Mouse (Mus musculus) liver, embryonic 12.5 days (tissue): ENCODE measurements around the gene Cdh1. TPM values are rescaled to one million over a fixed set of nuclear protein-coding genes. Genes with fewer than 3 reads are reported as not detected.
A peak's percentile ranks its signal among the peaks of the same experiment; 100 is the strongest.

Experiments
- ATAC-seq: fragments of 200-750 bp; cut with Nextera tagmentation; 2 replicates; pipeline ENCODE4 v1.8.0; 2017; ENCODE audit warnings: moderate number of reproducible peaks, mild to moderate bottlenecking, moderate library complexity
- H3K27ac ChIP-seq: fragments of 300-500 bp; sonication (generic); 2 replicates; pipeline ENCODE4 v1.5.1; 2016; ENCODE audit warnings: mild to moderate bottlenecking
- H3K27me3 ChIP-seq: fragments of 300-500 bp; sonication (generic); replicated peaks from 2 replicates; pipeline ENCODE4 v1.6.1; 2016; ENCODE audit warnings: mild to moderate bottlenecking, moderate library complexity
- H3K36me3 ChIP-seq: fragments of 300-500 bp; sonication (generic); 2 replicates; pipeline ENCODE4 v1.6.1; 2016; ENCODE audit warnings: mild to moderate bottlenecking, moderate library complexity
- H3K4me1 ChIP-seq: fragments of 300-500 bp; sonication (generic); 2 replicates; pipeline ENCODE4 v1.6.1; 2016
- H3K4me2 ChIP-seq: fragments of 300-500 bp; sonication (generic); 2 replicates; pipeline ENCODE4 v1.6.1; 2016; ENCODE audit warnings: mild to moderate bottlenecking, moderate library complexity
- H3K4me3 ChIP-seq: fragments of 300-500 bp; sonication (generic); 2 replicates; pipeline ENCODE4 v1.5.1; 2016; ENCODE audit warnings: mild to moderate bottlenecking, moderate library complexity
- H3K9ac ChIP-seq: fragments of 300-500 bp; sonication (generic); 2 replicates; pipeline ENCODE4 v1.6.1; 2016; ENCODE audit warnings: mild to moderate bottlenecking, moderate library complexity
- H3K9me3 ChIP-seq: fragments of 300-500 bp; sonication (generic); replicated peaks from 2 replicates; pipeline ENCODE4 v1.6.1; 2016; ENCODE audit warnings: mild to moderate bottlenecking, moderate library complexity
- WGBS: fragments of 180-500 bp; shearing (Covaris S2); methylation state at CpG from one replicate; pipeline ENCODE4 v1.1.7; 2016; ENCODE audit not compliant: insufficient replicate concordance; 5-methylcytosine and 5-hydroxymethylcytosine counted together
- polyA plus RNA-seq: library from polyadenylated mRNA; unstranded; fragments of >200 nt; fragmentation: Nextera tagmentation; extraction: Ambion mirVana; gene quantifications from 2 replicates; pipeline ENCODE4 v1.2.1, GENCODE M21; 2016

Gene Cdh1
- polyA plus RNA-seq, 1 experiment from 2014 or later: 11.4 TPM

GRCm38 (mm10) chr8:106682971-106683668 is 80.0 kb downstream of the Cdh1 start, which contains the start of gene Tango6:
Gene Tango6, plus strand, starts transcription at chr8:106683068.
- Histone ChIP-seq H3K27ac (peak within 1 kb of the TSS; percentile 84), H3K9me3 (no peaks in the 10 kb centered on the region), H3K4me3 (peak within 1 kb of the TSS; percentile 80), H3K4me1 (peaks cover 24% of the 10 kb centered on the region), H3K4me2 (peak within 1 kb of the TSS; percentile 83), H3K36me3 (no peaks in the 10 kb centered on the region), H3K27me3 (no peaks in the 10 kb centered on the region), H3K9ac (peak within 1 kb of the TSS; percentile 82)
- under 1% methylated on average over 50 of the region's 50 CpGs for WGBS
- ATAC-seq: peak; percentile 94

GRCm38 (mm10) chr8:106684387-106684786 is 81.2 kb downstream of the Cdh1 start:
- H3K27me3 ChIP-seq: no peaks in the 10 kb centered on the region
- no peak for ATAC-seq
- H3K4me3 ChIP-seq: no peak overlapping the region
- H3K9ac ChIP-seq: no peak overlapping the region
- H3K4me2 ChIP-seq: no peak overlapping the region
- peaks cover 24% of the 10 kb centered on the region for H3K4me1 ChIP-seq
- WGBS: 91% methylated on average over 4 of the region's 4 CpGs
- peaks cover 7% of the 10 kb centered on the region for H3K36me3 ChIP-seq
- H3K27ac ChIP-seq: no peak overlapping the region
- no peaks in the 10 kb centered on the region for H3K9me3 ChIP-seq

- WGBS: 3% methylated on average over 4 of the region's 4 CpGs
- no peaks in the 10 kb centered on the region for H3K9me3 ChIP-seq
- no peak overlapping the region for H3K27ac ChIP-seq
- H3K4me3 ChIP-seq: no peak overlapping the region
- peaks cover 18% of the 10 kb centered on the region for H3K36me3 ChIP-seq
- ATAC-seq: no peak
- no peak overlapping the region for H3K9ac ChIP-seq
- H3K27me3 ChIP-seq: no peaks in the 10 kb centered on the region
- H3K4me1 ChIP-seq: peaks cover 24% of the 10 kb centered on the region
- H3K4me2 ChIP-seq: no peak overlapping the region
These were observed 84.3 kb downstream of the Cdh1 start for GRCm38 (mm10) chr8:106687479-106687878.

- Histone ChIP-seq H3K4me1 (no peaks in the 10 kb centered on the region), H3K9me3 (no peaks in the 10 kb centered on the region), H3K27ac (no peak overlapping the region), H3K36me3 (peaks cover 71% of the 10 kb centered on the region), H3K4me3 (no peak overlapping the region), H3K27me3 (no peaks in the 10 kb centered on the region), H3K4me2 (no peak overlapping the region), H3K9ac (no peak overlapping the region)
- ATAC-seq: no peak
- 70% methylated on average over 3 of the region's 3 CpGs for WGBS
These were observed 94.6 kb downstream of the Cdh1 start for GRCm38 (mm10) chr8:106697748-106698248.

GRCm38 (mm10) chr8:106699588-106699987 is 96.4 kb downstream of the Cdh1 start:
- H3K36me3 ChIP-seq: peaks cover 67% of the 10 kb centered on the region
- H3K9me3 ChIP-seq: no peaks in the 10 kb centered on the region
- H3K4me1 ChIP-seq: no peaks in the 10 kb centered on the region
- no peak overlapping the region for H3K27ac ChIP-seq
- no peak for ATAC-seq
- no peak overlapping the region for H3K4me3 ChIP-seq
- no peak overlapping the region for H3K4me2 ChIP-seq
- 67% methylated on average over 5 of the region's 5 CpGs for WGBS
- no peak overlapping the region for H3K9ac ChIP-seq
- no peaks in the 10 kb centered on the region for H3K27me3 ChIP-seq

- Histone ChIP-seq H3K27me3 (no peaks in the 10 kb centered on the region), H3K4me3 (no peak overlapping the region), H3K4me1 (no peaks in the 10 kb centered on the region), H3K4me2 (no peak overlapping the region), H3K9me3 (no peaks in the 10 kb centered on the region), H3K27ac (no peak overlapping the region), H3K9ac (no peak overlapping the region), H3K36me3 (peaks cover 66% of the 10 kb centered on the region)
- WGBS: 88% methylated on average over 6 of the region's 6 CpGs
- ATAC-seq: no peak
These were observed 97.0 kb downstream of the Cdh1 start for GRCm38 (mm10) chr8:106700131-106700530.

DNA sequence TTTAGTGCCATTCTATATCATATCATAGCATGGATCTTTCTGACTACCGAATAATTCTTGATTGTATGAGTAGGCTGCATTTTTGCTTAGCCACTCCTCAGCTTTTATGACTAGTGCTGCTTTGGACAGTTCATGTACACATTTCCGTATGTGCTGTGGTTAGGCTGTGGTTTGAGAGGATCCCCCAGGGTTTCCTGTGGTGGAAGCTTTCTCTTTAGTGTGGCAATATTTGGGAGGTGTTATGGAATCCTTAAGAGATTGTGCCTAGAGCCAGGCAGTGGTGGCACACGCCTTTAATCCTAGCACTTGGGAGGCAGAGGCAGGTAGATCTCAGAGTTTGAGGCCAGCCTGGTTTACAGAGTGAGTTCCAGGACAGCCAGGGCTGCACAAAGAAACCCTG is 98.2 kb downstream of the Cdh1 start:
- H3K4me2 ChIP-seq: no peak overlapping the region

DNA sequence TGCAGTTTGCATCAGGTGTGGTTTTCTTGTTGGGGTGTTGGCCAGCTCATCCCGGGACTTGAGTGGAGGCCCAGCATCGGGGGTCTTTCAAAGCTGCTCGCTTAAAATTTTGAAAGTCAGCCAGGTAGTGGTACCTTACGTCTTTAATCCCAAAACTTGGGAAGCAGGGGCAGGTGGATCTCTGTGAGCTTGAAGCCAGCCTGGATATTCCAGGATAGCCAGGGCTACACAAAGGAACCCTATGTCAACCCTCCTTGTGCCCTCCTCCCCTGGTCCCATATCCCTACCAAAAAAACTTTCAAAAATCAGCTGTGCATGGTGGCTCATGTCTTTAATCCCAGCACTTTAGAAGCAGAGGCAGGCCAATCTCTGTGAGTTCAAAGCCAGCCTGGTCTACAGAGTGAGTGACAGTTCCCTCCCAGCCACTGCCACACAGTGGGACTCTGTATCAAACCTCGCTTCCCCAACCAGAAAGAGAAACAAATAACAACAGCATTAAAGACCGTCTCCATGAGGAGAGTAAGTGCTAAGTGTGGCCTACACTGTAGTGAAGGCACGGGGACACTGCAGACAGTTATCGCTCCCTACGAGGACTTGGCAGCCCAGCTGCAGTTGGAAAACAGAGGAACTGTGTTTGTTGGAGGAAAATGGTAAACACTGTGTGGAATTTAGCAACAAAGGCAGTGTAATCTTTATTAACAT is 101.2 kb downstream of the Cdh1 start:
- Histone ChIP-seq H3K4me3 (no peak overlapping the region), H3K27me3 (no peaks in the 10 kb centered on the region), H3K9me3 (no peaks in the 10 kb centered on the region), H3K4me2 (no peak overlapping the region), H3K36me3 (peaks cover 31% of the 10 kb centered on the region), H3K27ac (peak overlapping the region; percentile 11), H3K9ac (no peak overlapping the region), H3K4me1 (no peaks in the 10 kb centered on the region)
- WGBS: 72% methylated on average over 9 of the region's 9 CpGs
- ATAC-seq: no peak

More for the DNA sequence above, 98.2 kb downstream of the Cdh1 start:
- H3K27me3 ChIP-seq: no peaks in the 10 kb centered on the region
- 54% methylated on average over 3 of the region's 3 CpGs for WGBS
- peaks cover 58% of the 10 kb centered on the region for H3K36me3 ChIP-seq
- H3K4me3 ChIP-seq: no peak overlapping the region
- H3K4me1 ChIP-seq: no peaks in the 10 kb centered on the region
- no peaks in the 10 kb centered on the region for H3K9me3 ChIP-seq
- no peak overlapping the region for H3K27ac ChIP-seq
- ATAC-seq: no peak
- no peak overlapping the region for H3K9ac ChIP-seq

GRCm38 (mm10) chr8:106704901-106705321 is 101.8 kb downstream of the Cdh1 start:
- Histone ChIP-seq H3K4me1 (no peaks in the 10 kb centered on the region), H3K27ac (peak overlapping the region; percentile 11; the same call in 1 of the 2 replicates), H3K4me3 (no peak overlapping the region), H3K27me3 (no peaks in the 10 kb centered on the region), H3K9ac (no peak overlapping the region), H3K4me2 (no peak overlapping the region), H3K9me3 (no peaks in the 10 kb centered on the region), H3K36me3 (peaks cover 25% of the 10 kb centered on the region)
- WGBS: 70% methylated on average over 9 of the region's 9 CpGs
- 0 out of 2 replicates have a peak, but pooled peaks have one; percentile 42 for ATAC-seq

GRCm38 (mm10) chr8:106706194-106706593 is 103.0 kb downstream of the Cdh1 start:
- H3K4me3 ChIP-seq: no peak overlapping the region
- no peak overlapping the region for H3K4me2 ChIP-seq
- H3K9me3 ChIP-seq: no peaks in the 10 kb centered on the region
- H3K4me1 ChIP-seq: no peaks in the 10 kb centered on the region
- no peak for ATAC-seq
- 75% methylated on average over 6 of the region's 6 CpGs for whole genome bisulfite sequencing
- no peak overlapping the region for H3K9ac ChIP-seq
- no peaks in the 10 kb centered on the region for H3K27me3 ChIP-seq
- H3K36me3 ChIP-seq: peaks cover 17% of the 10 kb centered on the region
- H3K27ac ChIP-seq: no peak overlapping the region

- ATAC-seq: no peak
- Histone ChIP-seq H3K36me3 (peaks cover 3% of the 10 kb centered on the region; the same call in 1 of the 2 replicates), H3K27me3 (no peaks in the 10 kb centered on the region), H3K9me3 (no peaks in the 10 kb centered on the region), H3K9ac (no peak overlapping the region), H3K4me3 (no peak overlapping the region), H3K4me2 (no peak overlapping the region), H3K4me1 (no peaks in the 10 kb centered on the region), H3K27ac (no peak overlapping the region)
- 71% methylated on average over 2 of the region's 2 CpGs for WGBS
These were observed 106.9 kb downstream of the Cdh1 start for GRCm38 (mm10) chr8:106710002-106710401.

GRCm38 (mm10) chr8:106712487-106712886 is 109.3 kb downstream of the Cdh1 start:
- H3K4me2 ChIP-seq: no peak overlapping the region
- H3K4me1 ChIP-seq: no peaks in the 10 kb centered on the region
- H3K9ac ChIP-seq: no peak overlapping the region
- H3K9me3 ChIP-seq: no peaks in the 10 kb centered on the region
- 81% methylated on average over 3 of the region's 3 CpGs for WGBS
- no peak overlapping the region for H3K4me3 ChIP-seq
- H3K27ac ChIP-seq: no peak overlapping the region
- peaks cover 3% of the 10 kb centered on the region; the same call in 1 of the 2 replicates for H3K36me3 ChIP-seq
- H3K27me3 ChIP-seq: no peaks in the 10 kb centered on the region
- no peak for ATAC-seq
